Mouse (Mus musculus) liver, embryonic 14.5 days (tissue): ENCODE data around the gene Limk1.

ENCODE experiments used
- CTCF ChIP-seq: IDR thresholded peaks from 2 replicates; pipeline ENCODE4 v1.5.1; 2016; ENCODE audit warnings: antibody characterized with exemption, low read depth, control low read depth
- EP300 ChIP-seq: IDR thresholded peaks from 2 replicates; pipeline ENCODE4 v1.6.1; 2016; ENCODE audit warnings: antibody characterized with exemption, low read depth

- TF ChIP-seq CTCF (no peak), EP300 (no peak)
Measured at GRCm38 (mm10) chr5:134637820-134638367, 50.5 kb downstream of the Limk1 start.
